Mouse (Mus musculus) left cerebral cortex, postnatal 36 days (tissue): ENCODE data around the gene Slc39a2. TPM values are rescaled to one million over a fixed set of nuclear protein-coding genes. Genes with fewer than 3 reads are reported as not detected.
"Not testable (repeated sequence)": the region's sequence is repeated elsewhere in the genome, so short reads cannot be mapped to it uniquely, and the experiment has no call there.

Source experiments
- DNase-seq, 2 experiments: peaks; one replicate each; pipeline ENCODE4 v3.0.0; 2021 to 2022; ENCODE audit warnings: low spot score in 2 of 2, mixed read lengths in 1 of 2
- intact Hi-C: fragments of 180-260 bp; cut with DNase I; formaldehyde crosslinking; loops from one replicate; pipeline ENCODE4 v1.15.1; 2025
- total RNA-seq, 2 experiments: library from RNA; stranded (reverse); gene quantifications; 2 replicates each; pipeline ENCODE4 v1.2.3; 2021

Gene Slc39a2
- total RNA-seq, result 1 to 10 TPM; 2.6 to 8.1 TPM

GRCm38 (mm10) chr14:51892191-51892939, at the start of gene Slc39a2:
Slc39a2 (plus strand) TSS chr14:51892889.
- intact Hi-C loops, result no loop called here
- DNase-seq, result no peak

DNA sequence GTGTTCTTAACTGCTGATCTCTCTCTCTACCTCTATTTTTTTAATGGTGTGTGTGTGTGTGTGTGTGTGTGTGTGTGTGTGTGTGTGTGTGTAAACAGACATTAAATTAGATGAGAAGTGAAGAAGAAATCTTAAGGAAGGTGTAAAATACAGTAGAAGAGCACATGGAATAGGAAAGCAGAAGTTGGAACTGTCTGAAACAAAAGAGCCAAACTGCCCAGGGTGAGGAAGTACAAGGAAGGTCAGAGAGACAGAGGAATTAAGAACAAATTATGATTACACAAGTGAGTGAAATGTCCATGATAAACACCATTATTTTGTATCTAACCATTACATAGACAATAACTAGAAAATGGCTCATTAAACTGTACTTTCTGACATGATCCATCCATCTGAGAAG, 48.8 kb upstream of the Slc39a2 start:
- intact Hi-C loops, result no loop called here
- no peak for DNase-seq

DNA sequence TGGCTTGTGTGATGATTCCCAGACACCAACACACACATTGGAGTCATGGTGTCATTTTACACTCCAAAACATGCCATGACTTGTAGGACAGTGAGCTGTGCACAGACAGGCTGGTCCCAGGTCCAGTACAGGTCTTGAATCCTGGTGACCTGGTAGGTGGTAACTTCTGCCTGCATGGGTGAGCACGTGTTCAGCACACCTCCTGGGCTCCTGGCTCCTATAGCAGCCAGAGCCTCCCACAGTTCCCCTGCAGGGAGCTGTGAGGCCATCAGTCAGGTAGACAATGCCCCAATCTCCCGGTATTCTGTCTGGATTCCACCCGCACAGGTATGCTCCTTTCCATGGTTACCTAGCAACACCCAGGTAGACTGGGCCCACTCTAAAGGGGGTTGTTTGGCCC, 46.1 kb upstream of the Slc39a2 start:
- intact Hi-C loops, result no loop called here
- DNase-seq, result no peak

DNA sequence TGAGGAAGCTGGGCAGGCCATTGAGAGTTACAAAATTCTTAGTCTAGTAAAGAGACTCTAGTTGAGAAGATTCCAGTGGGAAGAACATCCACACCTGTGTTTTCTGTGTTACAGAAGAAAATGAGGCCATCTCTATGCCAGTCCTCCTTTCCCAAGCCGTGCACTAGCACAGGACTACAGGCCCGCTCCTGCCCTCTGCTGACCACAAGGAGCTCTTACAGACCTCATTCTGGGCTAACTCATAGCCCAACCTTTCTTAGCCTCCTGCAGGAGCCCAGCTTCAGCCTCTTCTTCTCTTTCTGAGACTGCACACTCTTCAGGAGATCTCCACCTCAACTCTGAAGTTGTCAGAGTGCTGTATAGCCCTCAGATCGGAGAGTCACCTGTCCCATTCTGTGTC, 41.7 kb upstream of the Slc39a2 start:
- DNase-seq, intact Hi-C loops: not testable (repeated sequence)

DNA sequence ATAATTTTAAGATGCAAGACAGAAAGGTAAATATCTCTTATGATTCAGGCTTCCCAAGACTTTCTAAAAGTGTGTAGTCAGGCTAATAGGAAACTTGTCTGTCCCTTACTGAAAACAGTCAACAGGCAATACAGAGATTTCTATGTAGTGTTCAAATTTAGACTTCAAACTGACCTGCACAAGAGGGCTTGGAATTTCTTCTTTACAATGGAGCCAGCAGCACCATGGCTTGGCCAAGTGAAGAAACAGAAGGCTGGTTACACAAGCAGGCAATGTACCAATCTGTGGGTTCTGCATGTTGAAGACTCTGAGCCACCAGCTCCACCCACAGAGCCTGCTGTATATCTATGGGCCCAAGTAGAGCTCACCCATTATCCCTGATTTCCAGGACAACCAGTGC, 39.3 kb upstream of the Slc39a2 start, which contains the start of gene Ear6:
TSS of gene Ear6 (plus strand) at position 301 of the 400 bp plus-strand sequence.
- intact Hi-C loops, result no loop called here
- DNase-seq, result no peak

GRCm38 (mm10) chr14:51855280-51855679, 37.4 kb upstream of the Slc39a2 start:
- intact Hi-C loops, DNase-seq: not testable (repeated sequence)

DNA sequence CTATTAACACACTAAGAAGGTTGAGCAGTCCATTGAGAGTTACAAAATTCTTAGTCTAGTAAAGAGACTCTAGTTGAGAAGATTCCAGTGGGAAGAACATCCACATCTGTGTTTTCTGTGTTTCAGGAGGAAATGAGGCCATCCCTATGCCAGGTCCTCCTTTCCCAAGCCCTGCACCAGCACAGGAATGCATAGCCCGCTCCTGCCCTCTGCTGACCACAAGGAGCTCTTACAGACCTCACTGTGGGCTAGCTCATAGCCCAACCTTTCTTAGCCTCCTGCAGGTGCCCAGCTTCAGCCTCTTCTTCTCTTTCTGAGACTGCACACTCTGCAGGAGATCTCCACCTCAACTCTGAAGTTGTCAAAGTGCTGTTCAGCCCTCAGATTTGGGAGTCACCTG, 29.1 kb upstream of the Slc39a2 start:
- DNase-seq, result peak in 1 of 2 experiments; percentile 10
- intact Hi-C loops, result not testable (repeated sequence)

- intact Hi-C loops, result no loop called here
- no peak for DNase-seq
Observed at GRCm38 (mm10) chr14:51870756-51871155, 21.9 kb upstream of the Slc39a2 start.

DNA sequence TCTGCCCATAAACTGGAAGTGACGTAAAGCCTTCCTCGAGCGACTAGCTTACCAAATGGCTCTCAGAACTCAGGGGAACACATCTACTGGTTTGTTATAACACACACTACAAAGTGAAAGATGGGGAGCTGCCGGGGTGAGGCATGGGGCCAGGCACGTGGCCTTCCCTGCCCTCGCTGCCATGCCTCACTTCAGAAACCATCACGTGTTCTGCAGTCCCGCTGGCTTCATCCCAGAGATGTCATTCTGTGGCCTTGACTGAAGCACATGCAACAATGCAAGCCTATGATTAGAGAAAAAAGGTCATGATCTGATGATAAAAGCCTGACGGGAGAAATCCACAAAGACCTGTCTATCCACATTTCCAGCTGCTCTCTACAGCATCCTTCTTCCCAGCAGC, 20.9 kb upstream of the Slc39a2 start:
- intact Hi-C loops, result no loop called here
- DNase-seq, result no peak

- no peak for DNase-seq
- intact Hi-C loops, result no loop called here
Observed at GRCm38 (mm10) chr14:51877517-51877916, 15.2 kb upstream of the Slc39a2 start.

- intact Hi-C loops, result loop anchor here (5.0 to 10.0 kb wide), 2 partner anchors 129 to 221 kb away; partner anchors contain the start of gene Hnrnpc
Observed at GRCm38 (mm10) chr14:51883527-51884030, 9.1 kb upstream of the Slc39a2 start.

GRCm38 (mm10) chr14:51884031-51884544, 8.6 kb upstream of the Slc39a2 start:
- DNase-seq, result no peak
- intact Hi-C loops, result loop anchor here (5.0 to 10.0 kb wide), 2 partner anchors 128 to 221 kb away; partner anchors contain the start of gene Hnrnpc

More at GRCm38 (mm10) chr14:51883527-51884030, 9.1 kb upstream of the Slc39a2 start:
- peak; percentile 35 to 41 for DNase-seq

DNA sequence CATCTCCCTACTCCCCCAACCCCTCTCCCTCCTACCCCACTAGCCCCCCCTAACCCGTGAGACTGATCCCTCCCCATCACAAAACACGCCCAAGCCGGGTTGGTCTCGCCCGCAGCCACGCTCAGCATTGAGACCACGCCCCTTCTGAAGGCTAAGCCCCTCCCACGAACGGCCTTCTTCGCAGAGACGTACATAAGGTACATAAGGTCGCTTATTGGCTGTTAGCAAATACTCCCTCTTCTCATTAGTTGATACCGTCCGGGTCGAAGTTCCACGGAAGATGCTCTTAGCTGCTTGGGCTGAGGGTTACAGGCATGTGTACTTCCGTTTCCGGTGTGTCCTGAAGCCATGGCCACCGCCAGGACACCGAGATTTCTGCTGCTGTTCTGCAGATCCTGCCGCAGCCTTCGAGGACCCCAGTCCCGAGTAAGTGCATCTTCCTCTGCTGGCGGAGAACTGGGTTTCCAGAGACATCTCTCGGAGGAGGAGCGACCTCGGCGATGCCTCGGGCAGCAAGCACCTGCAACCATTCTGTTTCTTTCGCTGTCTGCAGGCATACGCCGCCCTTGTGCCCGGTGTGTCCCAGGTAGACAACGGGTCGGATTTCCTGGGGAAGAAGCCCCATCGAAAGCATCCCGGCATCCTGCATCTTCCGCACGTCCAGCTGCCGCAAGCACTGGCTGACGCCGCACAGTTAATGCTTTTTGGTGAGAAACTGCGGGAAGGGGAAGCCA, 7.9 kb upstream of the Slc39a2 start, which contains the start of gene Mettl17:
TSS of gene Mettl17 (plus strand) at position 245 of the 734 bp plus-strand sequence.
- intact Hi-C loops, result loop anchor here (5.0 to 10.0 kb wide), 2 partner anchors 128 to 220 kb away; partner anchors contain the start of gene Hnrnpc

GRCm38 (mm10) chr14:51886051-51886450, 6.6 kb upstream of the Slc39a2 start:
- intact Hi-C loops, result loop anchor here (10.0 kb wide), 1 partner anchor 219 kb away; the partner anchor contains the start of gene Hnrnpc
- DNase-seq, result no peak

More for the DNA sequence above, 7.9 kb upstream of the Slc39a2 start, which contains the start of gene Mettl17:
- peak; percentile 87 to 88 for DNase-seq

- intact Hi-C loops, result loop anchor here (10.0 kb wide), 1 partner anchor 215 kb away; the partner anchor contains the start of gene Hnrnpc
- no peak for DNase-seq
Observed at GRCm38 (mm10) chr14:51889833-51890232, 2.9 kb upstream of the Slc39a2 start.

DNA sequence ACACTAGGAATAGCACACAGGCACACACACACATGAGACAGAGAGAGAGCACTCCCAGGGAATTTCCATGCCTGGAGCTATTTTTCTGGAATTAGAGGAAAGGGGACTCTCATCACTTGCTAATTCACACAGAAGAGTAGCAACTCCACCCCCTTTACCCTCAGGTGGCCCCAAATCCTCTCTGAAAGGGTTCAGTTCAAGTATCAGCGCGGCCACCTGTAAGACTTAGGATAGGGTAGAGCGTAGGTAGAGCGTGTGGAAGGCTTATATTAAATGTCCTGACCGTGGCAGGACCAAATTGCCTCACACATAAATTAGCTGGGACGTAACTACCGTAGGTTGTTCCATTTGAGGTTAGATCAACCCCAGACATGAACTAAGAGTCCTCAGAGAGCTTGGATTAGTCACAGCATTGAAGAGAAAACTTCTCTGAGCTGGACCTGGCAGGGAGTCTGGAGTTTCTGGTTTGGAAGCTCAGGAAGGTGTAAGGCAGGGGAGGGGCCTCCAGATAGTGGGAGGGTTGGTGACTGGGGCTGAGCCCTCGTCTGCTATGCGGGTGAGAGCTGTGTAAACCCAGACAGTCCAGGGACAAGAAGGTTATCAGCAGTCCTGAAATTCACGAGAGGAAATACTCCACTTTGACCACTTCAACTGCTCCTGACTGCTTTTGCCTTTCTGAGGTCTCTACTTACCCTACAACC, 555 bp downstream of the Slc39a2 start:
- intact Hi-C loops, result no loop called here

GRCm38 (mm10) chr14:51893809-51894208, 1.1 kb downstream of the Slc39a2 start:
- intact Hi-C loops, result no loop called here
- no peak for DNase-seq

More for the DNA sequence above, 555 bp downstream of the Slc39a2 start:
- DNase-seq, result no peak

DNA sequence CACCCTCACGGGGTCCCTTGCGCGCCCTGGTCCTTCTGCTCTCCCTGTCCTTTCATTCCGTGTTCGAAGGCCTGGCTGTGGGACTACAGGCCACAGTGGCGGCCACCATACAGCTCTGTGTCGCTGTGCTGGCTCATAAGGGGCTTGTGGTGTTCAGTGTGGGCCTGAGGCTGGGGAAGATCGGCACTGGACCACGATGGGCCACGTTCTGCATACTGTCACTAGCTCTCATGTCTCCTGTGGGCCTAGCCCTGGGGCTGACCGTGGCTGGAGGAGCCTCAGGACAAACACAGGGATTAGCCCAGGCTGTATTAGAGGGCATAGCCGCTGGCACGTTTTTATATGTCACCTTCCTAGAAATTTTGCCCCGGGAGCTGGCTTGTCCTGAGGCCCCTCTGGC, 2.4 kb downstream of the Slc39a2 start:
- no peak for DNase-seq
- intact Hi-C loops, result no loop called here

DNA sequence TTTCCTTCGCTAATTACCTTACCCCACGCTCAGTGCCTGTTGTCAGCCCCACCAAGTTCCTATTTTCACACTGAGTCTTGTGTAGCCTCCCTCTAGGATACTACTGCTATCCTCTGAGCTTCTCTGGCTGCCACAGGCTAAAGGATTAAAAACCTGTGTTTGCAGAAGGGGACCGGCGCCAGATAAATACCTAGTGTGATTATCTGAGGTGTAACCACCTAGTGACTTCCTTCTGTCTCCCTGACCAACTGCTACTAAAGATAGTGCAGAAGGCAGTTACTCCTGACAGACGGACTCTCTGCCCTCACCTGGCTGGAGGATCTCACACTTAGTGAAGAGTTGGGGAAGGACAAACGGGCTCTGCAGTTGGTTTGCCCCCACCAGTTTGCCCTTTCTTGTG, 3.3 kb downstream of the Slc39a2 start:
- intact Hi-C loops, result no loop called here
- DNase-seq, result no peak
